Comparison of ENCODE assay signal across 7 mouse cellular contexts in genomic region chr16:33941271-33941781, GRCm38 (mm10). TPM values are rescaled to one million over a fixed set of nuclear protein-coding genes. Genes with fewer than 3 reads are reported as not detected.
A peak's percentile ranks its signal among the peaks of the same experiment; 100 is the strongest.
DNase-seq lines count a peak whose midpoint lies in the region; ATAC-seq and TF ChIP-seq lines count a peak whose summit lies in the region.

No protein-coding gene starts in this region.

- H3K27ac ChIP-seq in forebrain, embryonic 14.5 days (ENCODE audit: low read depth, low read length): no peak overlapping the region

- in situ Hi-C loops in Patski (cut with MboI; ENCODE audit: low pct_unique_long_range_greater_than_20kb): no loop called here

- H3K27me3 ChIP-seq in C2C12 (ENCODE audit: control insufficient read depth, insufficient read depth, insufficient read length) (no peaks in the 10 kb centered on the region), Patski (no peaks in the 10 kb centered on the region)
- H3K27me3 ChIP-seq in forebrain, embryonic 14.5 days (replicated peaks; ENCODE audit: control insufficient read depth, insufficient read depth, low read length): no peaks in the 10 kb centered on the region

- H3K79me3 ChIP-seq in C2C12 (ENCODE audit: low read depth): no peaks in the 10 kb centered on the region

- H3K4me3 ChIP-seq in C2C12 (ENCODE audit: insufficient read depth, poor library complexity, severe bottlenecking): no peak overlapping the region
- no peak overlapping the region for H3K4me3 ChIP-seq in forebrain, embryonic 14.5 days (ENCODE audit: low read depth, low read length)

- H3K9me3 ChIP-seq in forebrain, embryonic 14.5 days (replicated peaks; ENCODE audit: control insufficient read depth, low read length): no peaks in the 10 kb centered on the region

- no peak overlapping the region for H3K9ac ChIP-seq in forebrain, embryonic 14.5 days (ENCODE audit: low read length)

- no peaks in the 10 kb centered on the region for H3K79me2 ChIP-seq in C2C12 (ENCODE audit: control insufficient read depth, insufficient read depth)

- intact Hi-C loops in heart, postnatal 25 days (cut with DNase I): loop anchor here (1.0 kb wide), 1 partner anchor 49 kb away; no protein-coding TSS in a partner anchor

- no peak overlapping the region for H3ac ChIP-seq in C2C12 (ENCODE audit: control insufficient read depth, insufficient read length, low read depth)

- no peak for TF ChIP-seq CTCF in C2C12 (IDR thresholded peaks at IDR 0.05; ENCODE audit: control insufficient read depth, insufficient read depth, insufficient read length)
- no peak for TF ChIP-seq CTCF in Patski (IDR thresholded peaks at IDR 0.05)

- CTCF ChIA-PET in Patski (lab: Charles Lee): no interaction called here

- peak; percentile 26 for ATAC-seq in Patski
- ATAC-seq in forebrain, embryonic 14.5 days: peak; percentile 56
- ATAC-seq in megakaryocyte-erythroid progenitor cell, adult 5-6 weeks (replicated peaks; ENCODE audit: low FRiP score, low TSS enrichment, poor library complexity, severe bottlenecking): peak; percentile 49; the same call in 1 of the 2 replicates

- POLR2A ChIA-PET in Patski (lab: Charles Lee): no interaction called here

- 59% methylated on average over 11 of the region's 11 CpGs for WGBS in forebrain, embryonic 14.5 days

- H3K36me3 ChIP-seq in C2C12 (ENCODE audit: control insufficient read depth, insufficient read depth): peaks cover 3% of the 10 kb centered on the region
- H3K36me3 ChIP-seq in forebrain, embryonic 14.5 days (ENCODE audit: control insufficient read depth, insufficient read depth, low read length): no peaks in the 10 kb centered on the region

- peak; percentile 37 for DNase-seq in Patski (ENCODE audit: low read depth, low spot score)
- DNase-seq in forebrain, embryonic 14.5 days (ENCODE audit: low spot score): peak; percentile 66
- DNase-seq in heart, postnatal 25 days (ENCODE audit: low spot score): peak; percentile 66
- peak; percentile 28 to 48 for DNase-seq in layer of hippocampus, adult 8-10 months (ENCODE audit: low spot score in 2 of 2)
- DNase-seq in urinary bladder, postnatal 36 days (ENCODE audit: low spot score in 2 of 2): peak; percentile 53 to 54

- H3K4me1 ChIP-seq in forebrain, embryonic 14.5 days (ENCODE audit: control insufficient read depth, insufficient read depth, low read length): peaks cover 9% of the 10 kb centered on the region

- no peak overlapping the region for H3K4me2 ChIP-seq in forebrain, embryonic 14.5 days (ENCODE audit: low read length)

TF ChIP-seq in C2C12, 6 proteins besides CTCF, POLR2A, EP300 and RAD21:
- TF ChIP-seq MAX (IDR thresholded peaks at IDR 0.05) (no peak), CEBPB (IDR thresholded peaks at IDR 0.05; ENCODE audit: low read depth) (no peak), MYOG (IDR thresholded peaks at IDR 0.05; ENCODE audit: control insufficient read depth, extremely low read depth, insufficient read length) (no peak), FOSL1 (IDR thresholded peaks at IDR 0.05; ENCODE audit: insufficient read depth, low read length, poor library complexity, severe bottlenecking) (no peak), MYOD1 (IDR thresholded peaks at IDR 0.05; ENCODE audit: control insufficient read depth, insufficient read length, low read depth) (peak; percentile 70)
TF ChIP-seq in C2C12: peak in this region for 1.

RNA-seq across cellular contexts. Expression of gene Umps, which starts 25.5 kb away (rescaled TPM):
- polyA plus RNA-seq in C2C12 (2012; fragmentation: generic; extraction: Trizol) (55.6 TPM), Patski (2021) (45.3 TPM)
- 35.1 and 39.6 TPM in 2 replicates for polyA plus RNA-seq in forebrain, embryonic 14.5 days (2014; fragmentation: Nextera tagmentation; extraction: Ambion mirVana)
- total RNA-seq in heart, postnatal 25 days (2021): 1 to 10 TPM; 9.0 to 9.2 TPM
- total RNA-seq in layer of hippocampus, adult 8-10 months (2022): 10 to 100 TPM; 14.6 to 20.2 (median 17.3) TPM
- 62.4 and 69.3 TPM in 2 replicates for total RNA-seq in megakaryocyte-erythroid progenitor cell, adult 5-6 weeks (2014; fragmentation: Nextera tagmentation)
- 99.2 and 104 TPM in 2 replicates for total RNA-seq in megakaryocyte-erythroid progenitor cell, adult 5-6 weeks (2017)
